Mouse (Mus musculus) frontal cortex, adult 2 months (tissue): ENCODE data around the gene Fam222b. TPM values are rescaled to one million over a fixed set of nuclear protein-coding genes. Genes with fewer than 3 reads are reported as not detected.
"Not testable (repeated sequence)": the region's sequence is repeated elsewhere in the genome, so short reads cannot be mapped to it uniquely, and the experiment has no call there.

Experiments
- DNase-seq, 2 experiments: peaks; one replicate each; pipeline ENCODE4 v3.0.0; 2022; ENCODE audit warnings: low spot score in 1 of 2; ENCODE audit errors: extremely low spot score in 1 of 2
- polyA plus RNA-seq: library from polyadenylated mRNA; depleted of rRNA; stranded (reverse); fragments of >200 nt; gene quantifications from 2 replicates; pipeline ENCODE4 v1.2.3, GENCODE M21; 2012

The Fam222b gene
- polyA plus RNA-seq, 1 experiment, result 22.9 TPM

DNA sequence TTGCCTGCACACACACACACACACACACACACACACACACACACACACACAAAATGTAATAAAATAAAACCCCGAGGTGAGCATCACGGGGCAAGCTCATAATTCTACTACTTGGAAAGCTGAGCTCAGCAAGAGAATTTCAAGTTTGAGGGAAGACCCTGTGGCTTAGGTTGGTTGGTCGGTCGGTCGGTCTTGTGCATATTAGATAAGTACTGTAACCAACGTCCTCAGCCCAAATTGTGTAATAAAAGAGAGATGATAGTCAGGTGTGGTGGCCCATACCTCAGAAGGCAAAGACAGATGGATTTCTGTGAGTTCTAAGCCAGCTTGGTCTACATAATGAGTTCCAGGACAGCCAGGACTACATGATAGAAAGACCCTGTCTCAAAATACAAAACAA lies 39.5 kb downstream of the Fam222b start:
- DNase-seq, result no peak

DNA sequence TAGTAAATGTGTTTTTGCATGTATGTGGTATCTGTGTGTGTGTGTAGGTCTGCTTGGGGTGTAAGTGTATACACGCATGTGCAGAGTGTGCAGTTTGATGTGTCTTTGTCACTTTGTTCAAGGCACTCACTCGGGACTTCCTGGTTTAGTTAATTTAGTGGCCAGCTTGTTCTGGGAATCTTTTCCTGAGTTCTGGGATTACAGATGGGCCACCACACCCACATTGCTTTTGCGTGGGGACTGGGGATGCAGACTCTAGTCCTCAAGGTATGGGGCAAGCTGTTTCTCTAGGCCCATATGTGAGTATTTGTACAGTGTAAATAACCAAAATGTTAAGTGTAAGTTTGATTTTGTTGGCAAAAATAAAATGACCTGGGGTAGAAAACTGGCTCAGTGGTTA lies 39.9 kb downstream of the Fam222b start:
- no peak for DNase-seq

DNA sequence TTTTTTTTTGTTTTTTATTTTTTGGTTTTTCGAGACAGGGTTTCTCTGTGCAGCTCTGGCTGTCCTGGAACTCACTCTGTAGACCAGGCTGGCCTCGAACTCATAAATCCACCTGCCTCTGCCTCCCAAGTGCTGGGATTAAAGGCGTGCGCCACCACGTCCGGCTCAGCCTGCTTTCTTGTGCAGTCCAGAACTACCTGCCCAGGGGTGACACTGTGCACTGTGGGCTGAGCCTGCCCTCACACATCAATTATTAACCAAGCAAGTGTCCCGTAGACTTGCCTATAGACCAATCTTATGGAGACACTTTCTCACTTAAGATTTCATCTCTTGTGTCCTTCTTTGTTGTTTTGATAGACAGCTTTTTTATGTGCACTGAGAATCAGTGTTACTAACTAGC lies 40.9 kb downstream of the Fam222b start:
- not testable (repeated sequence) for DNase-seq

DNA sequence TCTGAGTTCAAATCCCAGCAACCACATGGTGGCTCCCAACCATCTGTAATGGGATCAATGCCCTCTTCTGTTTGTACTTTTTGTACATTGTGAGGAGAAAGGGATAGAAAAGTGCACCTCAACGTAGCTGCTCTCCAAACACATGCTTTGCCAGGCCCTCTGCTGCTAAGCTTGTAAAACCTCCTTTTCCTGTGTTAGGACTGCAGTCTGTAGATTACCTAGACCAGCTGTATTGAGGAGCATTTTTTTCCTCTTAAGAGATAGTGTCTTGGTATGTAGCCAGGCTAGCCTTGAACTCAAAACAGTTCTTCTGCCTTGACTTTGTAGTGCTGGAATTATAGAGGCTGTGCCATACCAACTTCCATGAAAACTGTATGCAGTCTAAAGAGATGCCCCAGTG lies 41.7 kb downstream of the Fam222b start:
- DNase-seq, result no peak

DNA sequence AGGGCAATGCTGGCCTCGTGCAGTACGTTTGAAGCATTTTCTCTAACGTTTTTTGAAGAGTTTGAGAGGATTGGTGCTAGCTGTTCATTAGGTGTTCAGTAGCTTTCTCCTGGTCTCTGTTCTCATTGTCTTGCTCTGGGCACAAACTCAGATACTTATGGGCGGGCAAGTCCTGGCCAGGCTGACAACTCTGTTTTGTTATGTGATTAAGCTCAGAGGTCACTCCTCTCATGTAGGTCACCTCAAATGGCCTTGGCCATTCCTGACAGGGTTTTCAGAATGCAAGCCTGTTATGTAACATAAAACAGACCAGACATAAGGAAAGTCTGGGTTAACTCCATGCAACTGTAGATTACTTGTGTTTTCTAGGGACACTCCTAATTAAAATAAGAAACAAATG lies 43.1 kb downstream of the Fam222b start:
- DNase-seq, result no peak

DNA sequence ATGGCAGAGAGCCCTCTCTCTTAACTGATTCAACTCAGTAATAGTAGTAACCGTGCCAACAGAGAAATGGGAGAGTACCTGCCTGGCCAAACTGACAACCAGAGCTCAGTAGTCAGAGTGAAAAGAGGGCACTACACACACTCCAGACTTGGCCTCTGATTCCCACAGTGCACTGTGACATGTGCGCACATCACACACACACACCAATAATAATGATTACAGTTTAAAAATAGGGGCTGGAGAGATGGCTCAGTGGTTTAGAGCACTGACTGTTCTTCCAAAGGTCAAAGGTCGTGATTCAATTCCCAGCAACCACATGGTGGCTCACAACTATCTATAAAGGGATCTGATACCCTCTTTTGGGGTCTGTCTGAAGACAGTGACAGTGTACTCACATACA lies 43.6 kb downstream of the Fam222b start:
- no peak for DNase-seq

DNA sequence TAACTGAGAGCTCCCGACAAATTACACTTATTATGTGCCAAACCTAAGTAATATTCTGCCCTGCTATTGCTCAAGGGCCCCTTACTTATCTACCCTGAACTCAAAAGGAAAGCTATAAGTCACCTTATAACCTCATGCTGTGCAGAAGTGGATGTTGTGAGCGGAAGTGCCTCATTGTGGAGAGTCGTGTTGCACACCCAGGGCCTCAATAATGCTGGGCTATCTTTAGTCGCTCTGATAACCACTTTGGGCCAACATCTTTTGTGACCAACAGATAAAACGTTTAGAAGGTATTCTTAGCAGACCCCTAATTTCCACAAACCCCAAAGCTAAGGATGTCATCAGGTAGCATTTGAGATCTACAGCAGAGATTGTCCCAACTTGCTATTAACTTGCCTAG lies 46.2 kb downstream of the Fam222b start:
- DNase-seq, result no peak

DNA sequence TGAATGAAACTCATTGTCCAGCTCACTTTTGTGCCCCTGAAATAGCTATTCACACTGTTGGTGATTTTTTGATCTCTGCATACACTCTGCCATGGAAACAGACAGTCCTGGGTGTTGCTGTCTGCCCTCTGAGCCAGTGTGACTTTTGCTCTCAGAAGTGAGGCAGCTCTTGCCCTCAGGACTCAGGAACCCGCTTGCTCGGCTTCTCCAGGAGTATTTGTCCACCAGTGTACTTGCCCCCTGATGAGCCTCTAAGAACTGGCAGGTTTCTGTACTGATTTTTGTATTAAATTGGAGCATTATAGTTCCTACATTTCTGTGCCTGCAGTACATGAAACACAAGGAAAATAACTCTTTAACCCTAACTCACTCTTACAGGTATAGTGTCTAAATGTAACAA lies 49.1 kb downstream of the Fam222b start:
- no peak for DNase-seq

DNA sequence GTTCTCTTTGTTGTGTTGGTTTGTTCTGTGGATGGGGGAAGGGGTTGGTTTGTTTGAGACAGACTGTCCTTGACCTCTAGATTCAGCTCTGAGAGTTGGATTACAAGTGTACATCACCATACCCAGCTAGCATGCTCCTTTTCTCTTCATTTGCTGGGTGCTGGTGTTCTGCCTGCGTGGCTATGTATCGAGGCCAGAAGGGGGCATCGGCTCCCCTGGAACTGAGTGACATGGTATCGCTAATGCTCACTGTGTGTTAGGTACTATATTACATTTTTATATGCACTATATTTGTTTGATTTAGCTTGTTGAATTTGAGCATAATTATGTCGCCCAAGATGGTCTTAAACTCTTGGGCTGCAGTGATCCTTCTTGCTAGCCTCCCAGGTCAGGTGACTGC lies 51.7 kb downstream of the Fam222b start:
- DNase-seq, result no peak

DNA sequence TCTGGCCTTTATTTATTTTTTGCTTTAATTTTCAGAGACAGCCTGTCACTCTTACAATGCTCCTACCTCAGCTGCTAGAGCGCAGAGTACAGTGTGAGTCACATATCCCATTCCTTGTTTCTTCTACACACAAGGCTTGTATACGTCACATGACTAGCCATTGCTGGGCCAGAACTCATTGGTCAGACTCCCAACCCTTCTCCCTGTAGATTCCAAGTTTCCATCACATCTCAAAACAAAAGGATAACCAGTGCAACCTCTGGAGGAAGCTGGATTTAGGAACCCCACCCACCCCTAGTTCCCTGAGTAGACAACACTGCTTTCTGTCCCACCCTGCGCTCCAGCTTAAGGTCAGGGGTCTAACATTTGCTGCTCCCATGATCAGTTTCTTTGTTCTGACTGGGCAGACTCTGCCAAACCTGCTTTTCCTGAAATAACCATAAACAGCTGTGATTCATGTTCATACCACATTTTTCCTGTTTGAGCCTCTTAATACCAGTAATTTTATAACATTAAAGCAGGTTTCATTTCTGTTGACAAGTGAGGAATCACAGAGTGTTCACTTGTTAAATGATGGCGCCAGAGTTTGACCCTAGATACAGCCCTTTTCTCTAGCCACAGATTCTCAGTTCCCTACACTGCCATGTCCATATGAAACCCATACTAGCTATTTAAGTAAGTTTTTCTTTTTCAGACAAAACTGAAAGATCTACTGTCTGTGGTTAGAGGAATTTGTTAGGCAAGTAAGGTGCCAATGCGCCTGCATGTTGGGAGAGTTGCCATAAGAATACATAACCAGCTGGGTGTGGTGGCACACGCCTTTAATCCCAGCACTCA lies 52.5 kb downstream of the Fam222b start:
- DNase-seq, result no peak

DNA sequence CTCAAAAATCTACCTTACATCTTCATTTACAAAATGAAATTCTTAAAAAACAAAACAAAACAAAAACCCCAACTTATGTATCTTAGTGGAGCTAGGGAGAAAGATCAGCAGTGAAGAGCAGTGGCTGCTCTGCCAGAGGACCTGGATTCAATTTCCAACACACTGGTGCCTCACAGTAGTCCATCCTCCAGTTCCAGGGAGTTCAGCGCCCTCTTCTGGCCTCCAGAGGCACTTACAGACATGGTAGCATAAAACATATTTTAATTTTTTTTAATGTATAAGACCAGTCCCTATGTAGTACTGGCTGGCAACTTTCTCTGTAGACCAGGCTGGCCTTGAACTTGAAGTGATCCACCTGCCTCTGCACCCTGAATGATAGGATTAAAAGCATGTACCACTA lies 56.7 kb downstream of the Fam222b start:
- no peak for DNase-seq

DNA sequence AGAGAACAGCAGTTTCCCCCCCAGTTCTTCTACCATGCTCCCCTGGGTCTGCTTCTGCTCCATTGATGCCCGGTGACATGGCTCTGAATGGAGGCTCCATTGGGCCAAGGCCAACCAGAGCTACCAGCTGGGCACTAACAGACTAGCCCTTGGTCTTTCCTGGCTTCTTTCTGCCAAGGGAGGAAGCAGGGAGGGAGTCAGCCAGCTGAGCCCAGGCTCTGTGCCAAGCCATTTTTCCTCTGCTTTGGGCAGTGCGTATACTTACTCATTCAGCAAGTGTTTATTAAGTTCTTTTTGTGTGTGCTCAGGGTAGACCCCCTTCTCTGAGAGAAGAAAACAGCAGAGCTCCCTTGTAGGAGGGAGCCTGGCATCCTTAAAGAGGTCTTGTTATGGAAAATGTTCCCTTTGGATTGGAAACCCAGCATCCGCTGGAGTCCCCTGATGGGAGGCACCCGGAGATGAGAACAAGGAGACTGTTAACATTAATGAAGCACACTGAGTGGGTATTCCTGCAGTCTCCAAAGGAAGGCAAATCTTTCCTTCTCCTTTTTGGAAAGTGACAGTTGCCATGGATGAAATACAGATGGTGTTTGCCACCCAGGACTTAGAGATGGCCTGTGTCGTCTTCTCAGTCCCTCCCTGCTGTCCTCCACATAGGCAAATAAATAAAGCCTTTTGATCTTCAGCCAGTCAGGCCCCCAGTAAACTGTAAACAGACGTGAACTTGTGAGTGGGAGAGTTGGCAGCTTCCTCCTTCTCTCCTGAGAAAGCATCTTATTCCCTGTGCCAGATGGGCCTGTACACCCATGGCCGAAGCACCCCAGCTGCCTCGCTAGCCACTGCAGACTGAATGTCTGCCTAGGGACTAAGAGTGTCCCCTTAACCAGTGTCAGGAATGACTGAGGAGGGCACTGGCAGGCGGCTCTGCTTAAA lies 58.1 kb downstream of the Fam222b start:
- peak; percentile 83 to 87 for DNase-seq

DNA sequence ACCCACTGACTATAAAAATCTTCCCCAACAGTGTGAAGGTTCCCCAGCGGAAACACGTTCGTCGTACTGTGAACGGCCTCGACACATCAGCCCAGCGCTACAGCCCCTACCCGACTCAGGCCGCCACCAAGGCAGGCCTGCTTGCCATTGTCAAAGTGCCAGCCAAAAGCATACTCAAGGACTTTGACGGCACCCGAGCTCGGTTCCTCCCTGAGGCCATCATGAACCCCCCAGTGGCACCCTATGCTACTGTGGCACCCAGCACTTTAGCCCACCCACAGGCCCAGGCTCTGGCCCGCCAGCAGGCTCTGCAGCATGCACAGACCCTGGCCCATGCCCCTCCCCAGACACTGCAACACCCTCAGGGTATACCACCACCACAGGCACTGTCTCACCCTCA lies 59.3 kb downstream of the Fam222b start:
- no peak for DNase-seq

DNA sequence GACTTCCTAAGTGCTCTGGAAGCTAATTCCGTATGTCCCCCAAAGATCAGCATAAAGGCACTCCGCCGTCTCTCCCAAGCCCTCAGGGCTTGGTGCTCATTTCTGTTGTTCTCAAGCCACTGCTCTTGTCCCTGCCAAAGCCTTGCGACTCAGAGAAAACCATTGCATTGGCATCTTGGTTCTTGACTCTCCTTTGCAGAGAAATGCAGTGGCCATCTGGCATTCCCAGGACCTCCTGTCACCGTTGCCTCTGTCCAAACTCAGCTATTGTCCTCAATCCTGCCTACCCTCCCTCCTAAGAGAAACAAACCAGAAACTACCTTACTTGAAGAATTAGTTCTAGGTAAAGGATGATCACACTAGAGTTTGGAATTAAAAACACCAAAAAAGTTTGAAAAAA lies 61.2 kb downstream of the Fam222b start:
- no peak for DNase-seq

DNA sequence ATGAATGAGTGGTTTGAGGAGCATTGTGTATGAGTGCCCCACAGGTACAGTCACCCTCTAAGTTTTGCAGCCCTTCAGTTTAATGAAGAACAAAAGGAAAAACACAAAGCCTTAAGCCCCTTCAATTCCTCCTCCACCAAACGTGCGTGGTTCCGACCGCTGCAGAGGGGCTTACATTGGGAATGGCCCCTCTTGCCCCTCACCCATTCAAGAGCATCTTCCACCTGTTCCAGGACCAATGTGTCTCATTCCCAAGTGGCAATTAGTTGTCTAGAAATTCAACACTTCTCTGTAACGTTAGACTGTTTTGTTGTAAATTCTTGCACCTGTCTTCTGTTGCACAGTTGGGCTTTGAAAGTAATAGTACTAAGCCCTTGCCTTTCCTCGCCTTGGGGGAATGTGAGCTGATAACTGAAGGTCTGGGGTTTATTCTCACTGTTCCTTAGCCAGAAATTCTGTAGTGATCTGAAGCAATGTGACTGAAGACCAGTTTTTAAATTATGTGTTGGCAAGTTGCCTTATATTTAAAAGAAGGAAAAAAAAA lies 61.8 kb downstream of the Fam222b start:
- no peak for DNase-seq

DNA sequence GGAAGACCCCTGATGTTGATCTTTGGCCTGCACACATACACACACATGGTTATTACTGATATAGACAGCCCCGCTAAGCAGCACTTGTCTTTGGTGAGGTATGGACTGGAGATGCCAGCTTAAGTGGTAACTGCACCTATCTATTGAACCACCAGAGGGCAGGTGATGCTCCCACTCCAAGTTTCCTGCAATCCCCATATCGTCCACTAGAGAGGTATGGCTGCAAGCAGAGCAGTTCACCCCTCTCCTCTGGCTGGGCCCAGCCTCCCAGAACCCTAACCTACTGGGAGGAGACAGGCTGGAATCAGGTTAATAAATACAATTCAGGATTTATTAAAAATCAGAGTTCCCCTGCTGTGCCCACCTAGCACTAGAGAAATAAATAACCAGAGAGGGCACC lies 64.6 kb downstream of the Fam222b start:
- peak; percentile 79 to 92 for DNase-seq

DNA sequence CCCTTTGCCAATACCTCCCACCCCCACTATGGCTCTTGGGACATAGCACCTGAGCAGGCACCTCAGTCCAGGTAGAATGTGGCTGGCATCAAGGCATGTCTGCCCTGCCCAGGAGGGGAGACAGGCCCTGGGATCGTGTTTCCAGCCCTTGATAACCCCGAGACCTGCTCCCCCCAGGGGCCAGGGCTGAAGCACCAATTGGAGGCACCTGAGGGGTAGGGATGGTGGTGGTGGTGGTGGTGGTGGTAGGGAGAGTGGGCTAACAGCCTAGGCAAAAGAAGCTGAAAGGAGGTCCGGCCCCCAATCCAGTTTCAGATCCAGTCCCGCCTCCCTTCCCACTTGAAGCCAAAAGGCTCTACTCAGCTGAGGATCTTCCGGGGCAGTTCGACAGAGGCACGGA lies 65.1 kb downstream of the Fam222b start:
- DNase-seq, result no peak

DNA sequence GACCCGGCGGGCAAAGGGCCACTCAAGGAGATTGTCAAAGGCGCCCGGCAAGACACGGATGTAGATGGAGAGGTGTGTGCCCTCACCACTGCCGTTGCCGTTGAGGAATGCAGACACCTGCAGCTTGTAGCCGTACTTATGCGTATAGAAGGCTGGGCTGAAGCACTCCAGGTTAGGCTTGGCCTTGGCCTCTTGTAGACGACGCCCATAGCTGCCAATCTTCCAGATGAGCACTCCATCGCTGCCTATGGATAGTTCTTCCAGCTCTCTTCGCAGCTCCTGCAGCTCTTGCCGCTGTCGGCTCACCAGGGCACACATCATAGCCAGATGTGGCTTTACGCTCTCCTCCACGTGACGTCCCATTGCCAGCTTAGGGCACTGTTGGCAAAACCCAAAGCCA lies 65.7 kb downstream of the Fam222b start:
- DNase-seq, result no peak

DNA sequence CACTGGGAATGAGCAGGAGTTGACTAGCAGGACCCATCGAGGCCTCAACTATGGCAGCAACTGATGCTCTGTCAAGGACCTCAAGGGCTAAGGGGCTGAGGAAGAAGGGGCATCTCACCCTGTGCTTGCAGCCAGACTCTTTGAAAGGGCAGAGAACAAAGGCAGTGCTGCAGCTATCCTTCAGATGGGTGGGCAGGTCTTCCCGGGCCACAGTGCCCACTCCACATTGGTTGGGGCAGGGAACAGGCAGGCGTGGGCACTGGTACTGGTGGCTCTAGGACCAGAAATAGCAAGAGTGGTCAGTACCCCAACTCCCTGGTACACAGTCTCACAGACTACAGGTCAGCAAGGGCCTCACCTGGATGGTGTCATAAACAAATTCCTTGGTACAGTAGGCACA lies 66.2 kb downstream of the Fam222b start:
- DNase-seq, result no peak

DNA sequence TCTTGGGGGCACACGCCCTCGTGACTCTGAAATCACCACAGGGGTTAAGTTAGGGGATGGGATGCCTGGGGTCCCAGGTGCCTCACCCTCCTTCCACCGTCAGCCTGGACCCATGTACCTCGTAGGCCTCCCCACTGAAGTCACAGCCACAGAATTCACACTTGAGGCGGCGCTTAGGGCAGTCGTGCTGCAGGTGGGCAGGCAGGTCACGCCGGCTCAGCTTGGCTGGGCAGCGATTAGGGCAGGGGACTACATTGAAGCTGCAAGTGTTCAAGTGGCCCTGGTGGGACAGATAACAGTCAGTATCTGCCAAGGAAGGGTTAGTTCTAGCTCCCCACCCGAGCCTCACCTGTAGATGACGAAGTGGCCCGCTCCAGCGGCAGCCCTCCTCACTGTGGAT lies 66.7 kb downstream of the Fam222b start:
- no peak for DNase-seq

DNA sequence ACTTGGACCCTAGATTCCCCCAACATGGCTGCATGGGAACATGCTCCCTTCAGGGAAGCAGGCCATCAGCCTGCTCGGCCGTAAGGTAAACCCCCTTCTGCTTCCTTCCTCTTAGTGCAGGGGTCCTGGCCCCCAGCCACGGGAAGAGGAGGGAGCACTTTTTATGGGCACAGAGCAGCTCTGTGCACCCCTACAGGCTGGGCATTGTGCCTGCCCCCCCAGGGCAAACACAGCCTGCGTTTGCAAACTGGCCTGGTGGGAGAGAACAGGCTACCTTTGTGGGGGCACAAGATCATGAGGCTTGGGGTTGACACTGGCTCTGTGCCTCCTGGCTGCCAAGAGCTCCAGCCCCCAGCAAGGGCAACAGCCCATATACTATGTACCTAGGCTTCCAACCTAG lies 67.5 kb downstream of the Fam222b start:
- no peak for DNase-seq

DNA sequence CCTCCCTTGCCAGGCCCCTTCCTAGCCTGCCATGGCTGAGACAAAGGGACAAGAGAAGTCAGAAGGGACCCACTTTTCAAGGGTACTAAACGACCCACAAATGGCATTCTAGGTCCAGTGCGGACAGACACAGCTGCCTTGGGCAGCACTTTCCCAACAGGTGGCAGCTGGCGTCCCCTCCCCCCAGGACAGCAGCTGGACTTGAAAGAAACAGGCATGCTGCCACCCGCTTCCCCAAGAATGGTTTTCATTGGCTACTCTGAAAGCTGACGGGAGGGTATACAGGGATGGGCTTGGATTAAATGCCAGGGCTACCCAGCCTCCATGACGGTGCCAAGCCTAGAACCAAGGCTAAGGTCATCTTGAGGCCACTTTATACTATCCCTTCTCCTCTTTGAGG lies 68.0 kb downstream of the Fam222b start:
- DNase-seq, result no peak
